Mouse (Mus musculus) gastrocnemius, postnatal 36 days (tissue): ENCODE measurements around the gene Gm7138. TPM values are rescaled to one million over a fixed set of nuclear protein-coding genes. Genes with fewer than 3 reads are reported as not detected.
"Not testable (repeated sequence)": the region's sequence is repeated elsewhere in the genome, so short reads cannot be mapped to it uniquely, and the experiment has no call there.

Experiments used
- DNase-seq, 2 experiments: peaks; one replicate each; pipeline ENCODE4 v3.0.0; 2022
- intact Hi-C: fragments of 180-260 bp; cut with DNase I; formaldehyde crosslinking; loops from one replicate; pipeline ENCODE4 v1.15.1; 2025
- long read RNA-seq, 2 experiments: library from polyadenylated mRNA; stranded (forward); transcript quantifications; one replicate each; pipeline ENCODE4 v2.0.0; 2021
- total RNA-seq, 2 experiments: library from RNA; stranded (reverse); gene quantifications; 2 replicates each; pipeline ENCODE4 v1.2.3; 2021

Gene Gm7138
- not detected for total RNA-seq
- long read RNA-seq, experiment 1: 0 reads
- long read RNA-seq, experiment 2: 0 reads

DNA sequence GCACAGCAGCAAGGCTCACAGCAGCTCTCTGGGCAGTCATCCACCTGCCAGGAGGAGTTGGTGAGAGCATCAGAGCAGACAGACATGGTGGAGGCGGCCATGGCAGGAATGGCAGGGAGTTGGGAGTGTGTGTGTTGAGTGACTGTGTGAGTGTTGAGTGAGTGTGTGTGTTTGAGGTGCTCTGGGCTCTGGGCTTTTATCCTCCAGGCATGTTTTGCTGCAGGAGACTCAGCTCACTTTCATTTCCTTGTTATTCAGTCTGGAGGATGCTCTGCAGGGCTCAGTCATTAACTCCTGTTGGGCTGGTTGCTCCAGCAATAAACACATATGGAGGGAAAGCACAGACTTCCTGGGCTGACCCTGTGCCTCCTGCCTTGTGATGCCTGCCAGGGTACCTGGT is at the start of gene Gm7138:
Gene Gm7138 (minus strand): TSS at position 101 of the 400 bp plus-strand sequence.
- intact Hi-C loops, DNase-seq: not testable (repeated sequence)

DNA sequence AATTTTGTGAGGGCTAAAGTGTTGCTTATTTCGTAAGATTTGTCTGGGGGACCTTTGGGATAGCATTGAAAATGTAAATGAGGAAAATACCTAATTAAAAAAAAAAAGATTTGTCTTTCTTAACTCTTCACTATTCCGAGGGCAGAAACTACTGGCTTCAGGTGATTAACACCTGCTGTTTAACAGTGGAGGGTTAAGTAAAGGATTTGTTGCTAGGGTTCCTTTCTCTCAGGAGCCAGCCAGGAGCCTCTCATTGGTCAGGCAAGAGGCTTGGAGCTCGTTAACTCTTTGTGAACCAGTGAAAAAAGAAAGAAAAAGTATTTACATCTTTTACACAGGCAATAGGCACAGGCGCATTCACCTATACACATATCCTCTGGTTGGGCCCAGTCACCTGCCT is 42.5 kb upstream of the Gm7138 start:
- intact Hi-C loops: no loop called here
- no peak for DNase-seq

DNA sequence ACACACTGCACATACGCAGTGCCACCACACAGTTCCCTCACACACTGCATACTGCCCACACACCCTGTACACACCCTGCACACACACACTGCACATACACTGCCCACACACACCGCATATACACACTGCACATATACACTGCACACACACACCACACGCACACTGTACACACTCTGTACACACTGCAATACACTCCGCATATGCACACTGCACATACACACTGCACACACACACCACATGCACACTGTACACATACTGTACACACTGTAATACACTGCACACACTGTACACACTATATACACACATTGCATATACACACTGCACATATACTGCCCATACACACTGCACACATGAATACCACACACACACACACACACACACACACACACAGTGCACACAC is 41.8 kb upstream of the Gm7138 start:
- intact Hi-C loops: no loop called here
- no peak for DNase-seq

DNA sequence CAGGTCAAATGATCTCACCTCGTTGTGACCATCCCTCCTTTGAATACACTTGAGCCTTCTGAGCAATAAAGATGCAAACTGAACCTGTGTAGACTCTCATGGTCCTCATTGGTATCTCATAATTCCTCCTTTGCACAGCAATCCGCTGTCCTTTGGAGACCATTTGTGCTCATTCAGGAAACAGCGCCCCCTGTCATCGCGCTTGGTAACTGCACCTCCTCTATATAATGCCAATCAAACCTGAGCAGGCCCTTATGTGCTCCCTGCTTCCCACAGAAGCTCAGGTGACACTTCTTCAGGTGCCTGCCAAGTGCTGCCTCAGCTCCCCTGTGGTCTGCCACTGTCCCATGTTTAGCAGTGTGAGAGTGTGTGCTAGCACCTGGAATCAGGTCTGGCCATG is 38.8 kb upstream of the Gm7138 start:
- intact Hi-C loops: no loop called here

GRCm38 (mm10) chr10:77814382-77814781 is 37.6 kb upstream of the Gm7138 start, which contains the start of gene Gm2696:
Gene Gm2696, plus strand, starts transcription at chr10:77814682.
- intact Hi-C loops: no loop called here
- no peak for DNase-seq

More for the DNA sequence above, 38.8 kb upstream of the Gm7138 start:
- DNase-seq: no peak

- no peak for DNase-seq
- intact Hi-C loops: no loop called here
Observed at GRCm38 (mm10) chr10:77811743-77812142, 35.0 kb upstream of the Gm7138 start, which contains the start of gene Gm9507. Gene Gm9507, minus strand, starts transcription at chr10:77811843.

DNA sequence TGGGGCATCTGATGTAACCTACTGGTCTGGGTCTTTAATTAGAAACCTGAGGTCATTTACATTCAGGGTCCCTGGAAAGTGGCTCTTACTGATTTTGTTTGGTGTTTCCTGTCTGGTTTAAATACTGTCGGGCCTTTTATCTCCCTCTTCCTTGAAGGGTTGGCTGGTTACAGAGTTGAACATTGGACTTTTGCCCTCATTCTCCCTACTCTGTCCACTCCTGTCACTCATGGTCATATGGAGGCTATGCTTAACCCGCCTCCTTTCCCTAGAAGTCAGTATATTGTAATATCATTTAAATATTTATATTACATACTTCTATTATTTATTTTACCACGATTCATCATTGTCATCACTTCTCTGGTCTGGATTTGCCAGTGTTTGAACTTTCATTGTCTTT is 27.4 kb upstream of the Gm7138 start:
- DNase-seq: no peak
- intact Hi-C loops: no loop called here

- intact Hi-C loops: no loop called here
- DNase-seq: no peak
Observed at GRCm38 (mm10) chr10:77798921-77799508, 22.3 kb upstream of the Gm7138 start, which contains the start of gene Gm19668. Gene Gm19668, minus strand, starts transcription at chr10:77799133.

GRCm38 (mm10) chr10:77798164-77798920 is 21.6 kb upstream of the Gm7138 start:
- intact Hi-C loops, DNase-seq: not testable (repeated sequence)

DNA sequence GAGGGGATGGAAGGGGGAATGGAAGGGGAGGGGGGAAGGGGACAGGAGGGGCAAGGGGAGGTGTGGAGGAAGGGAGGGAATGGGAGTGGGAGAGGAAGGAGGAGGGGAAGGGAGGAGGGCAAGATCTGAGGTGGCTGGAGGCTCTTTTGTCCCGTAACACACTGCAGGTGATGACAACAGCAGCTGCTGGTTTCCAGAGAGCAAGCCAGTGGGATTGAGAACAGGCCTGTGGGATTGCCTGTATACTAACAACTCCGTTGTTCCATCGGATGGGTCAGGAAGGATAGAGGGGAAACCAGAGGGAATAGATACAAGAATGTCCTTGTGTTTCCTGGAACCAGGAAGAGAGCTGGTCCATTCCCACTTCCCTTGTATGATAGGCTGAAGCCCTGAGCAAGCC is 20.9 kb upstream of the Gm7138 start:
- intact Hi-C loops: no loop called here
- no peak for DNase-seq

GRCm38 (mm10) chr10:77794976-77795375 is 18.2 kb upstream of the Gm7138 start, which contains the start of gene Gm9639:
Gene Gm9639, minus strand, starts transcription at chr10:77795076.
- intact Hi-C loops: no loop called here
- DNase-seq: no peak

GRCm38 (mm10) chr10:77788621-77789020 is 11.9 kb upstream of the Gm7138 start:
- no peak for DNase-seq
- intact Hi-C loops: no loop called here

DNA sequence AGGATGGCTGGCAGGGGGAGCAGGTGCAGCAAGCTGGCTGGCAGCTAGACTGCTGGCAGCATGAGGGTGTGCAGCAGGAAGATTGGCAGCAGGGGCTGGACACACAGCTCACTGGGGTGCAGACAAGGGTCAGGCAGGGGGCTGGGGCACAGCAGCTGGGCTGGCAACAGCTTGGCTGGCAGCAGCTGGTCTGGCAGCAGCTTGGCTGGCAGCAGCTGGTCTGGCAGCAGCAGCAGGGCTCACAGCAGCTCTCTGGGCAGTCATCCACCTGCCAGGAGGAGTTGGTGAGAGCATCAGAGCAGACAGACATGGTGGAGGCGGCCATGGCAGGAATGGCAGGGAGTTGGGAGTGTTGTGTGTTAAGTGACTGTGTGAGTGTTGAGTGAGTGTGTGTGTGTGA is 11.1 kb upstream of the Gm7138 start, which contains the start of gene Gm7137:
Gene Gm7137 (minus strand): TSS at position 325 of the 400 bp plus-strand sequence.
- intact Hi-C loops, DNase-seq: not testable (repeated sequence)

GRCm38 (mm10) chr10:77783396-77783795 is 6.7 kb upstream of the Gm7138 start:
- intact Hi-C loops, DNase-seq: not testable (repeated sequence)

DNA sequence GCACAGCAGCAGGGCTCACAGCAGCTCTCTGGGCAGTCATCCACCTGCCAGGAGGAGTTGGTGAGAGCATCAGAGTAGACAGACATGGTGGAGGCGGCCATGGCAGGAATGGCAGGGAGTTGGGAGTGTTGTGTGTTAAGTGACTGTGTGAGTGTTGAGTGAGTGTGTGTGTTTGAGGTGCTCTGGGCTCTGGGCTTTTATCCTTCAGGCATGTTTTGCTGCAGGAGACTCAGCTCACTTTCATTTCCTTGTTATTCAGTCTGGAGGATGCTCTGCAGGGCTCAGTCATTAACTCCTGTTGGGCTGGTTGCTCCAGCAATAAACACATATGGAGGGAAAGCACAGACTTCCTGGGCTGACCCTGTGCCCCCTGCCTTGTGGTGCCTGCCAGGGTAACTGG is 5.7 kb upstream of the Gm7138 start, which contains the start of gene Gm3250:
Gene Gm3250 (minus strand): TSS at position 101 of the 400 bp plus-strand sequence.
- DNase-seq, intact Hi-C loops: not testable (repeated sequence)

- DNase-seq, intact Hi-C loops: not testable (repeated sequence)
Observed at GRCm38 (mm10) chr10:77772142-77772541, 4.6 kb downstream of the Gm7138 start.

DNA sequence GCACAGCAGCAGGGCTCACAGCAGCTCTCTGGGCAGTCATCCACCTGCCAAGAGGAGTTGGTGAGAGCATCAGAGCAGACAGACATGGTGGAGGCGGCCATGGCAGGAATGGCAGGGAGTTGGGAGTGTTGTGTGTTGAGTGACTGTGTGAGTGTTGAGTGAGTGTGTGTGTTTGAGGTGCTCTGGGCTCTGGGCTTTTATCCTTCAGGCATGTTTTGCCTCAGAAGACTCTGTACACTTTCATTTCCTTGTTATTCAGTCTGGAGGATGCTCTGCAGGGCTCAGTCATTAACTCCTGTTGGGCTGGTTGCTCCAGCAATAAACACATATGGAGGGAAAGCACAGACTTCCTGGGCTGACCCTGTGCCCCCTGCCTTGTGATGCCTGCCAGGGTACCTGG is 5.5 kb downstream of the Gm7138 start, which contains the start of gene Gm3238:
Gene Gm3238 (minus strand): TSS at position 101 of the 400 bp plus-strand sequence.
- DNase-seq, intact Hi-C loops: not testable (repeated sequence)

DNA sequence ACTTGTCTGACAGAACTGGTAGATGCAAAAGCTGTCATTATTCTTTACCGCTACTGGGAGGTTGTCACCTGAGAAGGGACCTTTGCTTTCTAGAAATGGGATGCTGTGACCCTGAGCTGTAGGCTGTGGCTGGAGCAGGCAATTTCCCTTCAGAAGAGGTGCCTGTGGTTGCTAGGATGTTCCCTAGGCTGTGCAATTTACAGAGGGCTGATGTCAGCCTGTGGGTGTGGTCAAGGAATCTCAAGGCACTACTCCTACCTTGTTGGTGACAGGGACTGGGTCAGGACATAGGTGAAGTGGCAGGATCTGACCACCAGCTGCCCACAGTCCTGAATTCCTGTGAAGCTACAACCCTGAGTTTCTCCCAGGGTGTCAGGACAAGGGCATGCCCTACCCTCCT is 7.0 kb downstream of the Gm7138 start:
- intact Hi-C loops: no loop called here
- DNase-seq: no peak

DNA sequence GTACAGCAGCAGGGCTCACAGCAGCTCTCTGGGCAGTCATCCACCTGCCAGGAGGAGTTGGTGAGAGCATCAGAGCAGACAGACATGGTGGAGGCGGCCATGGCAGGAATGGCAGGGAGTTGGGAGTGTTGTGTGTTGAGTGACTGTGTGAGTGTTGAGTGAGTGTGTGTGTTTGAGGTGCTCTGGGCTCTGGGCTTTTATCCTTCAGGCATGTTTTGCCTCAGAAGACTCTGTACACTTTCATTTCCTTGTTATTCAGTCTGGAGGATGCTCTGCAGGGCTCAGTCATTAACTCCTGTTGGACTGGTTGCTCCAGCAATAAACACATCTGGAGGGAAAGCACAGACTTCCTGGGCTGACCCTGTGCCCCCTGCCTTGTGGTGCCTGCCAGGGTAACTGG is 17.2 kb downstream of the Gm7138 start, which contains the start of gene Gm3233:
Gene Gm3233 (minus strand): TSS at position 101 of the 400 bp plus-strand sequence.
- intact Hi-C loops, DNase-seq: not testable (repeated sequence)

DNA sequence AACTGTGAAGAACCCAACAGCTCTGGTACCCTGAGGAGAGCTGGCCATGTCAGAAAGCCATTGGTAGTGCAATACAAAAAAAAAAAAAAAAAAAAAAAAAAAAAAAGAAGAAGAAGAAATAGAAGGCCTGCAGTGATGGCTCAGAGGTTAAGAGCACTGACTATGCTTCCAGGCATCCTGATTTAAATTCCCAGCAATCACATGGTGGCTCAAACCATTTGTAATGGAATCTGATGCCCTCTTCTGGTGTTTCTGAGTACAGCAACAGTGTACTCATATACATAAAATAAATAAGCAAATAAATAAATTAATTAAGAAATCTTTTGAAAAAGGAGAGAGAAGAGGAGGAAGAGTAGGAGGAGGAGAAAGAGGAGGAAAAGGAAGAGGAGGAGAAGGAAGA is 23.3 kb downstream of the Gm7138 start:
- intact Hi-C loops: no loop called here
- no peak for DNase-seq

DNA sequence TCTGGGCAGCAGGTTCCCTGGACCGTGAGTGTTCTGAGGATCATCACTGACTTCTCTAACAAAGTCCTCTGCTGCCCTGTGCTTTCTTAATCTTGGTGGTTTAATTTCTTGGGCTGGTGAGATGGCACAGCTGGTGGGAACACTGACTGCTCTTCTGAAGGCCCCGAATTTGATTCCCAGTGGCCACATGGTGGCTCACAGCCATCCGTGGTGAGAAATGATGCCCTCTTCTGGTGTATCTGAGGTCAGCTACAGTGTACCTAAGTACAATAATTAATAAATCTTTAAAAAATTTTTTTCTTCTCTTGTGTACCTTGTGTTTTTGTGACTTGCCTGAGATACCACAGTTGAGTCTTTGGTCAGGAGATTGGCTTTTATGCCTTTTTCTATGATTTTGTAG is 24.4 kb downstream of the Gm7138 start:
- intact Hi-C loops, DNase-seq: not testable (repeated sequence)
